ENCODE assay signal across 9 mouse cellular contexts in genomic region chr2:148478141-148478701, GRCm38 (mm10). TPM values are rescaled to one million over a fixed set of nuclear protein-coding genes. Genes with fewer than 3 reads are reported as not detected.
DNase-seq lines count a peak whose midpoint lies in the region; ATAC-seq lines count a peak whose summit lies in the region.
"Had no signal": no experiment of that assay in that cellular context is flagged by ENCODE, and none has a peak within 500 bp of the region (broad histone marks: within the 10 kb centered on the region; RNA-seq: fewer than 3 reads in every experiment).

No protein-coding gene starts in this region.

- no peak overlapping the region for H3K4me3 ChIP-seq in forebrain, embryonic 16.5 days (replicated peaks; ENCODE audit: low read length)
- no peak overlapping the region for H3K4me3 ChIP-seq in hindbrain, embryonic 10.5 days
- H3K4me3 ChIP-seq: liver, embryonic 13.5 days had no signal

- no peak overlapping the region for H3K9ac ChIP-seq in forebrain, embryonic 16.5 days (replicated peaks; ENCODE audit: low read depth, low read length)
- H3K9ac ChIP-seq: liver, embryonic 13.5 days had no signal

- no peaks in the 10 kb centered on the region for H3K4me1 ChIP-seq in forebrain, embryonic 16.5 days (replicated peaks; ENCODE audit: control insufficient read depth, insufficient read depth, low read length)
- peaks cover 21% of the 10 kb centered on the region for H3K4me1 ChIP-seq in hindbrain, embryonic 10.5 days (replicated peaks)
- H3K4me1 ChIP-seq: liver, embryonic 13.5 days had no signal

- H3K27me3 ChIP-seq in forebrain, embryonic 16.5 days (replicated peaks; ENCODE audit: control insufficient read depth, insufficient read depth, low read length): no peaks in the 10 kb centered on the region
- no peaks in the 10 kb centered on the region for H3K27me3 ChIP-seq in hindbrain, embryonic 10.5 days (ENCODE audit: insufficient read depth, poor library complexity, severe bottlenecking)
- H3K27me3 ChIP-seq: liver, embryonic 13.5 days had no signal

- no peak overlapping the region for H3K4me2 ChIP-seq in forebrain, embryonic 16.5 days (ENCODE audit: low read length)
- H3K4me2 ChIP-seq: liver, embryonic 13.5 days had no signal

- no peaks in the 10 kb centered on the region for H3K9me3 ChIP-seq in forebrain, embryonic 16.5 days (ENCODE audit: control insufficient read depth, low read length)
- no peaks in the 10 kb centered on the region for H3K9me3 ChIP-seq in hindbrain, embryonic 10.5 days
- H3K9me3 ChIP-seq: liver, embryonic 13.5 days had no signal

- H3K27ac ChIP-seq in forebrain, embryonic 16.5 days (ENCODE audit: low read length): no peak overlapping the region
- H3K27ac ChIP-seq in hindbrain, embryonic 10.5 days: peak overlapping the region; percentile 75
- H3K27ac ChIP-seq: liver, embryonic 13.5 days had no signal

- peak; percentile 65 for ATAC-seq in forebrain, embryonic 16.5 days

- no peaks in the 10 kb centered on the region for H3K36me3 ChIP-seq in forebrain, embryonic 16.5 days (ENCODE audit: control insufficient read depth, insufficient read depth)
- H3K36me3 ChIP-seq in hindbrain, embryonic 10.5 days: no peaks in the 10 kb centered on the region
- H3K36me3 ChIP-seq: liver, embryonic 13.5 days had no signal

- DNase-seq in 3T3-L1 (ENCODE audit: low read depth, low spot score): peak; percentile 98
- DNase-seq in adrenal gland, adult 2 months: peak; percentile 88
- peak; percentile 62 for DNase-seq in hindbrain, embryonic 10.5 days (ENCODE audit: low spot score)
- DNase-seq in lung, adult 18-20 months: peak; percentile 78 to 85
- DNase-seq in retina, embryonic 14.5 days (ENCODE audit: low spot score): peak; percentile 28
- no peak for DNase-seq in spleen, postnatal 14 days (ENCODE audit: low spot score in 2 of 2)
- DNase-seq in layer of hippocampus, postnatal 25 days (ENCODE audit: extremely low spot score in 1 of 2, low spot score in 1 of 2): no peak
- DNase-seq: liver, embryonic 13.5 days had no signal

- 33% methylated on average over 3 of the region's 3 CpGs for WGBS in forebrain, embryonic 16.5 days
- WGBS in hindbrain, embryonic 10.5 days: 32% methylated on average over 3 of the region's 3 CpGs

RNA-seq across cellular contexts. Expression of gene Cd93, which starts 34.9 kb away (rescaled TPM):
- total RNA-seq in adrenal gland, adult 2 months (2021): 10 to 100 TPM; 22.0 to 26.7 TPM
- 7.9 and 8.4 TPM in 2 replicates for polyA plus RNA-seq in adrenal gland, adult 2 months (2012; rRNA removed)
- 7.4 and 7.5 TPM in 2 replicates for polyA plus RNA-seq in forebrain, embryonic 16.5 days (2015; fragmentation: Nextera tagmentation; extraction: Ambion mirVana)
- polyA plus RNA-seq in hindbrain, embryonic 10.5 days (2016; fragmentation: Nextera tagmentation; extraction: Ambion mirVana): 4.7 and 6.3 TPM in 2 replicates
- 1 to 10 TPM; 5.4 to 6.7 TPM for total RNA-seq in layer of hippocampus, postnatal 25 days (2021)

Comparison
In these comparisons a context has a peak if more than half of its experiments do, and no peak if none do; other contexts are left out.
1. DNase-seq: peak in 3T3-L1 (single experiment), adrenal gland, adult 2 months (single experiment), hindbrain, embryonic 10.5 days (single experiment), lung, adult 18-20 months (2 of 2) and retina, embryonic 14.5 days (single experiment); none in spleen, postnatal 14 days (0 of 2) and layer of hippocampus, postnatal 25 days (0 of 2).